Mouse (Mus musculus) megakaryocyte, embryonic 14.5 days (primary cell): ENCODE data around the gene Acvr1.

Experiments
- FLI1 ChIP-seq: IDR thresholded peaks from 2 replicates; pipeline ENCODE4 v1.6.1; 2012; ENCODE audit warnings: low read length, inconsistent platforms, mixed read lengths
- GATA1 ChIP-seq: IDR thresholded peaks from 3 replicates; pipeline ENCODE4 v1.6.1; 2012; ENCODE audit warnings: mixed read lengths, low read length, inconsistent platforms, borderline replicate concordance

DNA sequence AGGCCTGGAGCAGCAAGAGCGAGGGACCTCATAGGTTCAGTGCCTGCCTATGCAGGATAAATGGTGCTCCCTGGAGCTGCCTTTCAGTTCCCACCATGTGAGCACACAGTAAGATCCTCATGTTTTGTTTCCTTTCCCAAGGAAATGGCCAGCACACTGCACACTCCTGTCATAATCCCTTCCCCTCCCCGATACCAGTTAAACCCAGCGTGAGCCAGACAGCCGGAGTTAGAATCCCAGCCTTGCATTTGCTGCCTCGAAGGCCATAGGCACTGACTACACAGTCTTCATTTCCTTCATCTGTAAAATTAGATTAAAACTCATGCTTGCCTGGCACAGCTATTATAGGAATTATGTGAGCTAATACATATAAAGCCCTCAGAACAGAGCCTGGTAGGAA is 37.6 kb downstream of the Acvr1 start:
- no peak for TF ChIP-seq GATA1
- no peak for TF ChIP-seq FLI1
